Mouse (Mus musculus): ENCODE results near the gene Smarcc2.

GRCm38 (mm10) chr10:128495270-128495669 lies 36.2 kb downstream of the Smarcc2 start:
- no peak for TF ChIP-seq CTCF (IDR thresholded peaks at IDR 0.05; ENCODE audit: control insufficient read depth, insufficient read depth, insufficient read length)
- no peak for TF ChIP-seq MAX (IDR thresholded peaks at IDR 0.05)
- no peak for TF ChIP-seq CEBPB (IDR thresholded peaks at IDR 0.05; ENCODE audit: low read depth)

Measured in C2C12 (cell line).